Mouse (Mus musculus): ENCODE results near the gene Gadd45g. TPM values are rescaled to one million over a fixed set of nuclear protein-coding genes. Genes with fewer than 3 reads are reported as not detected.

Gene Gadd45g
- total and polyA plus RNA-seq, 3 experiments, result 2.5 to 2.9 (median 2.7) TPM

DNA sequence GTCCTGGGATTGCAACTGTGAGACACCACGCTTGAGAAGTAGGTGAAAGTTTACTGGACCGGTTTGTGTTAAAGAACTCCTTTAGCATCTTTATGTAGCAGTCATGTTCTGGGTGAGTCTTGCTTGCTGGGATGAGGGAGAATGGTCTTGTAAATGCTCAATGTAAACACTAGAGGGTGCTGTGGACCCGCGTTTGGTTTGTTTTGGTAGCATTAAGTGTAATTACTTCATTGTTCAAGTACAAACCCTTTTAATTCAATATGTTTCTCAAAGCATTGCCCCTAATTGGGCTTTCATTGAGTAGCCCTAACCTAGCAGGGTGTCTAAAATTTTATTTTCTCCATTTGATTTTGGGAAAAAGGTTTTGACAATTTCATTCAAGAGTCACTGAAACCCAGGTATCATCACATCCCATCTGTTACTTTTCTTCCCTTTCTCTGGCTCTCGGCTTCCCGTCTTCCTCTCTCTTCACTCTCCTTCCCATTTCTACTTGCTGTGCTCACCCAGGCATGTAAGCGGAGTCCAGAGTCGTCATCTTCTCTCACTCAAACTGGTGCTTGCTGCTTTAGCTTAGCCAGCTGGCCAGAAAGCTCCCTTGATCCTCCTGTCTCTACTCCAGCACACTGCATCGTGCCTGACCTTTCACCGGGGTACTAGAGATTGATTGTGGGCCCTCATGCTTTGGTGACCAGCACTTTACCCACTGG is 15.6 kb upstream of the Gadd45g start:
- dilution Hi-C loops (cut with MboI; ENCODE audit: extremely low pct_ligation_motif_present, extremely low pct_unique_long_range_greater_than_20kb, low sequenced_read_pairs), result loop anchor here (25.0 kb wide), 1 partner anchor 356 kb away; no protein-coding TSS in a partner anchor
- no peaks in the 10 kb centered on the region for H3K79me2 ChIP-seq (replicated peaks; ENCODE audit: control insufficient read depth, extremely low read depth, insufficient read depth, poor library complexity, severe bottlenecking)
- peaks cover 3% of the 10 kb centered on the region for H3K9me3 ChIP-seq (replicated peaks; ENCODE audit: low read length)
- H3K9ac ChIP-seq (ENCODE audit: insufficient read depth, low read depth), result no peak overlapping the region
- in situ Hi-C loops (cut with MboI; ENCODE audit: low pct_ligation_motif_present, low pct_unique_long_range_greater_than_20kb, low sequenced_read_pairs), result loop anchor here (10.0 to 25.0 kb wide), 4 partner anchors 731 to 1264 kb away; partner anchors contain the start of gene Nfil3
- peak; percentile 54 for DNase-seq (ENCODE audit: extremely low read depth)
- peaks cover 0 to 5% of the 10 kb centered on the region in 2 experiments; a peak in 1 of 4 replicates for H3K4me1 ChIP-seq (ENCODE audit: control insufficient read depth in 1 of 2, insufficient read depth in 2 of 2)
- H3K36me3 ChIP-seq (replicated peaks in 1 of 2; ENCODE audit: control insufficient read depth in 1 of 2, insufficient read depth in 1 of 2, low read length in 1 of 2), result no peaks in the 10 kb centered on the region
- H3K27me3 ChIP-seq (replicated peaks), result no peaks in the 10 kb centered on the region
- H3K4me2 ChIP-seq (ENCODE audit: insufficient read depth, low read depth, poor library complexity, severe bottlenecking), result no peak overlapping the region
- H3K4me3 ChIP-seq (replicated peaks in 1 of 3; ENCODE audit: low read depth in 2 of 3, low read length in 2 of 3, poor library complexity in 1 of 3), result no peak overlapping the region
- no peak overlapping the region for H3K27ac ChIP-seq (ENCODE audit: insufficient read depth, low read depth)
- TF ChIP-seq PAX5 (IDR thresholded peaks at IDR 0.05; ENCODE audit: low read length) (no peak), SMC3 (IDR thresholded peaks at IDR 0.05; ENCODE audit: low read depth, low read length) (peak; percentile 69), NRF1 (IDR thresholded peaks at IDR 0.05; ENCODE audit: low read depth, low read length) (no peak), CHD1 (IDR thresholded peaks at IDR 0.05; ENCODE audit: low read depth, low read length) (no peak), UBTF (IDR thresholded peaks at IDR 0.05; ENCODE audit: low read depth, low read length) (no peak), ZC3H11A (IDR thresholded peaks at IDR 0.05; ENCODE audit: low read depth, low read length) (peak; percentile 7; the same call in 1 of the 2 replicates), RAD21 (IDR thresholded peaks at IDR 0.05; ENCODE audit: low read depth, low read length) (peak; percentile 85), ZKSCAN1 (IDR thresholded peaks at IDR 0.05; ENCODE audit: borderline replicate concordance, low read depth, low read length) (no peak), ZNF384 (IDR thresholded peaks at IDR 0.05; ENCODE audit: low read depth, low read length) (no peak), CTCF (conservative IDR thresholded peaks at IDR 0.05 in 1 of 2, IDR thresholded peaks at IDR 0.05 in 1 of 2; ENCODE audit: low read depth in 2 of 2, low read length in 2 of 2) (peak; percentile 72 to 81), JUN (IDR thresholded peaks at IDR 0.05; ENCODE audit: insufficient read depth, low read depth, low read length) (no peak)

DNA sequence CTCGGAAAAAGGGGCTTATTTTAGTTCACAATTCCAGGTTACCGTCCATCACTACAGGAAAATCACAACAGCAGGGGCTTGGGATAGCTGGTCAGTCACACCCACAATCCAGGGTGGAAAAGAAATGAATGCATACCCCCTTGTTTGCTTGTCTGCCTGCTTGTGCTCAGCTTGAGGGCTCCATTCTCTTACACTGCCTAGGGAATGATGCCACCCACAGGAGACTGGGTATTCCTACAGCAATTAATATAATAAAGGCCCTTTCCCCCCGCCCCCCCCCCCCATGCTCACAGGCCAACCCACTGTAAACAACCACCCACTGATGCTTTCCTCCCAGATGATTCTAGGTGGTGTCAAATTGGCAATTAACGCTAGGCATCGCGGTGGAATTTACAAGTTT is 14.0 kb upstream of the Gadd45g start:
- H3K9ac ChIP-seq (ENCODE audit: insufficient read depth, low read depth), result no peak overlapping the region
- dilution Hi-C loops (cut with MboI; ENCODE audit: extremely low pct_ligation_motif_present, extremely low pct_unique_long_range_greater_than_20kb, low sequenced_read_pairs) (loop anchor here (25.0 kb wide), 1 partner anchor 355 kb away; no protein-coding TSS in a partner anchor), in situ Hi-C loops (cut with MboI; ENCODE audit: low pct_ligation_motif_present, low pct_unique_long_range_greater_than_20kb, low sequenced_read_pairs) (loop anchor here (10.0 to 25.0 kb wide), 4 partner anchors 730 to 1262 kb away; partner anchors contain the start of gene Nfil3)
- H3K4me3 ChIP-seq (replicated peaks in 1 of 3; ENCODE audit: low read depth in 2 of 3, low read length in 2 of 3, poor library complexity in 1 of 3), result no peak overlapping the region
- no peak overlapping the region for H3K27ac ChIP-seq (ENCODE audit: insufficient read depth, low read depth)
- H3K27me3 ChIP-seq (replicated peaks), result no peaks in the 10 kb centered on the region
- H3K9me3 ChIP-seq (replicated peaks; ENCODE audit: low read length), result peaks cover 3% of the 10 kb centered on the region
- H3K79me2 ChIP-seq (replicated peaks; ENCODE audit: control insufficient read depth, extremely low read depth, insufficient read depth, poor library complexity, severe bottlenecking), result no peaks in the 10 kb centered on the region
- H3K4me1 ChIP-seq (ENCODE audit: control insufficient read depth in 1 of 2, insufficient read depth in 2 of 2), result peaks cover 0 to 5% of the 10 kb centered on the region in 2 experiments; a peak in 1 of 4 replicates
- no peak for DNase-seq (ENCODE audit: extremely low read depth)
- no peaks in the 10 kb centered on the region for H3K36me3 ChIP-seq (replicated peaks in 1 of 2; ENCODE audit: control insufficient read depth in 1 of 2, insufficient read depth in 1 of 2, low read length in 1 of 2)
- no peak overlapping the region for H3K4me2 ChIP-seq (ENCODE audit: insufficient read depth, low read depth, poor library complexity, severe bottlenecking)
- TF ChIP-seq IRF4 (IDR thresholded peaks at IDR 0.05; ENCODE audit: low read depth, low read length) (no peak), POLR2AphosphoS2 (IDR thresholded peaks at IDR 0.05; ENCODE audit: low read depth, low read length) (no peak), ZC3H11A (IDR thresholded peaks at IDR 0.05; ENCODE audit: low read depth, low read length) (no peak), GABPA (IDR thresholded peaks at IDR 0.05; ENCODE audit: insufficient replicate concordance, low read depth, low read length) (no peak), RAD21 (IDR thresholded peaks at IDR 0.05; ENCODE audit: low read depth, low read length) (peak; percentile 16), NELFE (IDR thresholded peaks at IDR 0.05; ENCODE audit: low read depth, low read length) (no peak), ELF1 (IDR thresholded peaks at IDR 0.05; ENCODE audit: low read depth, low read length) (no peak), TCF12 (IDR thresholded peaks at IDR 0.05; ENCODE audit: low read depth, low read length) (no peak), HCFC1 (IDR thresholded peaks at IDR 0.05; ENCODE audit: low read depth, low read length) (no peak), USF1 (IDR thresholded peaks at IDR 0.05; ENCODE audit: low read depth, low read length) (no peak), ETS1 (conservative IDR thresholded peaks at IDR 0.05; ENCODE audit: low read depth, low read length) (no peak), CTCF (conservative IDR thresholded peaks at IDR 0.05 in 1 of 2, IDR thresholded peaks at IDR 0.05 in 1 of 2; ENCODE audit: low read depth in 2 of 2, low read length in 2 of 2) (0 out of 4 replicates have a peak, but pooled peaks of 1 of the 2 experiments have one; percentile 7), MXI1 (IDR thresholded peaks at IDR 0.05; ENCODE audit: low read depth, low read length) (no peak), KAT2A (IDR thresholded peaks at IDR 0.05; ENCODE audit: insufficient replicate concordance, low read length) (no peak)
